Mouse (Mus musculus) T-helper 2 cell (primary cell): ENCODE measurements around the gene Rnf34.

Source experiments
- in situ Hi-C: fragments of 300-600 bp; cut with MboI, MseI; formaldehyde crosslinking; loops from one replicate; pipeline ENCODE4 v1.15.1; 2025; ENCODE audit warnings: high pct_unique_total_duplicates

Gene Rnf34

DNA sequence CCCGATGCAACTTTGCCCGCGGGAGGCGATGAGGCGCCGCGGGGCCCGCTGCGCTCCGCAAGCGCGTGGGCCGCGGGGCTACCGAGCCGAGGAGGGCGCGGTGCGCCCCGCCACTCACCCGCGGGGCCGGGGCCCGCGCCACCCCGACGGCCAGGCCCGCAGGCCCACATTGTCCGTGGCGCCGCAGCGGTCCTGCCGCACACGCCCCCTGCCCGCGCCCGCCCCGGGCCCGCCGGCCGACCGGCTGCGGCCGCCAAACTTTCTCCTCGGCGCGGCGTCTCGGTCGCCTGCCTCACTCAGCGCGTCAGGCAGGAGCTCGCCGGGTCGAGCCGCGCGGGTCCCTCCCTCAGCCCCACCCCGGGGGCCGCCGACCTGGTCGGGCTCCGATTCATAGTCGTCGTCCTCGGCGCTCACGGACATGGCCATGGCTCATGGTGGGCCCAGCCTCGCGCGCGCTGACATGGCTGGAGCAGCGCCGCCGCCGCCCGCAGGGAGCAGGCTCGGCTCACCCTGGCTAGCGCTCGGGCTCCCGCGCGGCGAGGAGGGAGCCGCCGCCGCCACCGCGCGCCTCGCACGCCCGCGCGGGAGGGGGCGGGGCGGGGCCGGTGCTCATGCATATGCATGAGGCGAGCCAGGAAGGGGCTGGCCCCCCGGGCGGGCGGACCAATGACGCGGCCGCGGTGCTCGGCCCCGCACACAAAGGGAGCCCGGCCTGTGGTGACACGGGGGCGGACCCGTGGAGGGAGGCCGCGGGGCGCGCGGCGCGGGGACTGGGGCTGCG lies 50.1 kb downstream of the Rnf34 start:
- in situ Hi-C loops = loop anchor here (5.0 kb wide), 1 partner anchor 47 kb away; no protein-coding TSS in a partner anchor

GRCm38 (mm10) chr5:122900558-122901171 lies 50.8 kb downstream of the Rnf34 start:
- in situ Hi-C loops = loop anchor here (5.0 kb wide), 1 partner anchor 47 kb away; no protein-coding TSS in a partner anchor

GRCm38 (mm10) chr5:122901179-122901578 lies 51.3 kb downstream of the Rnf34 start:
- in situ Hi-C loops = loop anchor here (5.0 kb wide), 1 partner anchor 46 kb away; no protein-coding TSS in a partner anchor

GRCm38 (mm10) chr5:122901666-122902065 lies 51.8 kb downstream of the Rnf34 start:
- in situ Hi-C loops = loop anchor here (5.0 kb wide), 1 partner anchor 46 kb away; no protein-coding TSS in a partner anchor

DNA sequence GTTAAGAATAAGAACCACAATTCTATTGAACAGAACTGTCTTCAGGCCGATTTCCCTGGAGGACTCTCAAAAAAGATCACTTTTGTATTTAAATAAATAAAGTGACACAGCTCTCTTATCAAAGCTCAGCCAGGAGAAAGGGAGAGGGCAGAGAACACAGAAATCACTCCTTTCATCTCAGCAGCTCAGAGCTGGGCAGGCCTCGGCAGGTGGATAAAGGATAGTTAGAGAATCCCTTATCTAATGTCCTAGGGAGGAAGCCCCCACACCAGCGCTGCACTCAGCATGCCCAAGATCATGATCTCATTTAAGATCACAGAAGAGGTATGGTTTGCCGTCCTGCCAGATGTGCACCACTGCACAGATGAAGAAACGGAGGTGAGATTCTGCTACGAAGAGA lies 52.4 kb downstream of the Rnf34 start:
- in situ Hi-C loops = loop anchor here (5.0 kb wide), 1 partner anchor 45 kb away; no protein-coding TSS in a partner anchor

DNA sequence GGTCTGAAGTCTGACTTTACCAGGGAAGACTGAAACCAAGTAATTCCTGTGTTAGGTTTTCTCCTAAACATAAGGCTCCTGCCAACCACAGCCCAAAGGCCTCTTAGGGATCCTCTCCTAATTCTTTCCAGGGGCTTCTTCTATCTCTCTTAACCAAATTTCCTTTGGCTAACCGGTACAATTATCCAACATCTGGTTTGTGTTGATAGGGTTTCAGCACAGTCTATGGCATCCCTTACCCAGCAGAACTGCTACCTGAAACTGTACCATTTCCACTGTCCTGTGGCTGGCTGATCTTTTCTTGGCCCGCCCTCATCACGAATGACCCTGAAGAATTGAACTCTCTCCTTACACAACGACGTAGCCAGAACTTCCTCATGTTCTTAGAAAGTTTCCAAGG lies 53.3 kb downstream of the Rnf34 start:
- in situ Hi-C loops = loop anchor here (5.0 kb wide), 1 partner anchor 44 kb away; no protein-coding TSS in a partner anchor

- in situ Hi-C loops = no loop called here
Measured at GRCm38 (mm10) chr5:122907182-122907581, 57.3 kb downstream of the Rnf34 start.

- in situ Hi-C loops = no loop called here
Measured at GRCm38 (mm10) chr5:122908001-122908400, 58.2 kb downstream of the Rnf34 start.

- in situ Hi-C loops = no loop called here
Measured at GRCm38 (mm10) chr5:122909481-122909880, 59.6 kb downstream of the Rnf34 start.

GRCm38 (mm10) chr5:122912863-122913262 lies 63.0 kb downstream of the Rnf34 start:
- in situ Hi-C loops = no loop called here

- in situ Hi-C loops = no loop called here
Measured at GRCm38 (mm10) chr5:122916147-122916546, 66.3 kb downstream of the Rnf34 start.

GRCm38 (mm10) chr5:122917982-122918711 lies 68.3 kb downstream of the Rnf34 start:
- in situ Hi-C loops = no loop called here

GRCm38 (mm10) chr5:122920557-122920956 lies 70.7 kb downstream of the Rnf34 start:
- in situ Hi-C loops = no loop called here
